Mouse (Mus musculus) megakaryocyte, embryonic 14.5 days (primary cell): ENCODE measurements around the gene Myo6. TPM values are rescaled to one million over a fixed set of nuclear protein-coding genes. Genes with fewer than 3 reads are reported as not detected.

Source experiments
- H3K27me3 ChIP-seq: replicated peaks from 2 replicates; pipeline ENCODE3; 2012; ENCODE audit warnings: inconsistent platforms
- H3K36me3 ChIP-seq: replicated peaks from 2 replicates; pipeline ENCODE3; 2012; ENCODE audit warnings: low read length, inconsistent platforms, mixed read lengths
- H3K4me1 ChIP-seq: 2 replicates; pipeline ENCODE4 v1.6.1; 2012; ENCODE audit warnings: inconsistent platforms
- H3K4me3 ChIP-seq: replicated peaks from 2 replicates; pipeline ENCODE3; 2012; ENCODE audit warnings: moderate library complexity, mild to moderate bottlenecking, inconsistent platforms
- H3K9me3 ChIP-seq: 2 replicates; pipeline ENCODE4 v1.6.1; 2012; ENCODE audit warnings: inconsistent platforms
- FLI1 ChIP-seq: IDR thresholded peaks from 2 replicates; pipeline ENCODE4 v1.6.1; 2012; ENCODE audit warnings: low read length, inconsistent platforms, mixed read lengths
- GATA1 ChIP-seq: IDR thresholded peaks from 3 replicates; pipeline ENCODE4 v1.6.1; 2012; ENCODE audit warnings: mixed read lengths, low read length, inconsistent platforms, borderline replicate concordance
- polyA plus RNA-seq: library from polyadenylated mRNA; stranded (reverse); fragments of >175 nt; gene quantifications from 2 replicates; pipeline ENCODE4 v1.2.3, GENCODE M21; 2012; ENCODE audit warnings: low replicate concordance; ENCODE audit not compliant: insufficient read depth

Myo6 gene
- polyA plus RNA-seq, 1 experiment, result 25.5 TPM

GRCm38 (mm10) chr9:80223989-80224635 lies 59.3 kb downstream of the Myo6 start:
- Histone ChIP-seq H3K4me1 (peaks cover 5% of the 10 kb centered on the region), H3K9me3 (no peaks in the 10 kb centered on the region), H3K27me3 (no peaks in the 10 kb centered on the region), H3K36me3 (peaks cover 10% of the 10 kb centered on the region), H3K4me3 (no peak overlapping the region)
- no peak for TF ChIP-seq FLI1
- TF ChIP-seq GATA1, result no peak

- no peaks in the 10 kb centered on the region for H3K27me3 ChIP-seq
- H3K9me3 ChIP-seq, result no peaks in the 10 kb centered on the region
- TF ChIP-seq GATA1 (no peak), FLI1 (no peak)
- peaks cover 3% of the 10 kb centered on the region for H3K36me3 ChIP-seq
- H3K4me1 ChIP-seq, result peaks cover 5% of the 10 kb centered on the region
- H3K4me3 ChIP-seq, result no peak overlapping the region
These were observed 61.9 kb downstream of the Myo6 start for GRCm38 (mm10) chr9:80226579-80227325.

GRCm38 (mm10) chr9:80233831-80234455 lies 69.1 kb downstream of the Myo6 start:
- H3K27me3 ChIP-seq, result no peaks in the 10 kb centered on the region
- no peaks in the 10 kb centered on the region for H3K9me3 ChIP-seq
- peaks cover 11% of the 10 kb centered on the region for H3K4me1 ChIP-seq
- TF ChIP-seq FLI1 (no peak), GATA1 (no peak)
- H3K36me3 ChIP-seq, result peaks cover 9% of the 10 kb centered on the region
- no peak overlapping the region for H3K4me3 ChIP-seq

- H3K27me3 ChIP-seq, result no peaks in the 10 kb centered on the region
- peaks cover 23% of the 10 kb centered on the region for H3K4me1 ChIP-seq
- H3K9me3 ChIP-seq, result peaks cover 12% of the 10 kb centered on the region
- no peak overlapping the region for H3K4me3 ChIP-seq
- no peak for TF ChIP-seq FLI1
- no peak for TF ChIP-seq GATA1
- H3K36me3 ChIP-seq, result peaks cover 28% of the 10 kb centered on the region
These were observed 72.5 kb downstream of the Myo6 start for GRCm38 (mm10) chr9:80237184-80237799.

- TF ChIP-seq FLI1 (no peak), GATA1 (no peak)
- Histone ChIP-seq H3K4me1 (peaks cover 23% of the 10 kb centered on the region), H3K27me3 (no peaks in the 10 kb centered on the region), H3K4me3 (no peak overlapping the region), H3K36me3 (peaks cover 38% of the 10 kb centered on the region), H3K9me3 (peaks cover 12% of the 10 kb centered on the region)
These were observed 76.9 kb downstream of the Myo6 start for GRCm38 (mm10) chr9:80241719-80242118.

- Histone ChIP-seq H3K4me3 (peak overlapping the region; percentile 50), H3K4me1 (peaks cover 28% of the 10 kb centered on the region), H3K9me3 (no peaks in the 10 kb centered on the region), H3K36me3 (peaks cover 3% of the 10 kb centered on the region), H3K27me3 (no peaks in the 10 kb centered on the region)
- TF ChIP-seq FLI1 (no peak), GATA1 (no peak)
These were observed 87.3 kb downstream of the Myo6 start for GRCm38 (mm10) chr9:80252146-80252545.

- Histone ChIP-seq H3K4me1 (peaks cover 32% of the 10 kb centered on the region), H3K4me3 (peak overlapping the region; percentile 18), H3K27me3 (no peaks in the 10 kb centered on the region), H3K36me3 (peaks cover 3% of the 10 kb centered on the region), H3K9me3 (no peaks in the 10 kb centered on the region)
- TF ChIP-seq GATA1 (no peak), FLI1 (no peak)
These were observed 88.4 kb downstream of the Myo6 start for GRCm38 (mm10) chr9:80253241-80253640.

- TF ChIP-seq FLI1, result no peak
- Histone ChIP-seq H3K4me3 (no peak overlapping the region), H3K36me3 (peaks cover 8% of the 10 kb centered on the region), H3K4me1 (peaks cover 52% of the 10 kb centered on the region), H3K9me3 (no peaks in the 10 kb centered on the region), H3K27me3 (no peaks in the 10 kb centered on the region)
These were observed 91.7 kb downstream of the Myo6 start for GRCm38 (mm10) chr9:80256561-80256960.

GRCm38 (mm10) chr9:80258396-80258795 lies 93.6 kb downstream of the Myo6 start:
- TF ChIP-seq GATA1 (no peak), FLI1 (no peak)
- Histone ChIP-seq H3K27me3 (no peaks in the 10 kb centered on the region), H3K36me3 (peaks cover 9% of the 10 kb centered on the region), H3K4me3 (no peak overlapping the region), H3K4me1 (peaks cover 66% of the 10 kb centered on the region), H3K9me3 (no peaks in the 10 kb centered on the region)
